Mouse (Mus musculus) midbrain, postnatal 0 days (tissue): ENCODE results near the gene Podnl1. TPM values are rescaled to one million over a fixed set of nuclear protein-coding genes. Genes with fewer than 3 reads are reported as not detected.

ENCODE experiments used
- ATAC-seq: fragments of 200-750 bp; cut with Nextera tagmentation; 2 replicates; pipeline ENCODE4 v1.8.0; 2017; ENCODE audit warnings: moderate number of reproducible peaks, mild to moderate bottlenecking, moderate TSS enrichment, moderate library complexity; ENCODE audit not compliant: low FRiP score
- DNase-seq: peaks from one replicate; pipeline ENCODE4 v3.0.0-alpha.2; 2015; ENCODE audit warnings: low spot score
- H3K27ac ChIP-seq: fragments of 300-500 bp; sonication (generic); 2 replicates; pipeline ENCODE4 v1.5.1; 2014; ENCODE audit warnings: low read depth, mild to moderate bottlenecking, low read length, mixed read lengths
- H3K27me3 ChIP-seq: fragments of 300-500 bp; sonication (generic); 2 replicates; pipeline ENCODE4 v1.6.1; 2014; ENCODE audit warnings: low read length, control low read depth, mixed read lengths; ENCODE audit not compliant: insufficient read depth
- H3K36me3 ChIP-seq: fragments of 300-500 bp; sonication (generic); 2 replicates; pipeline ENCODE4 v1.6.1; 2014; ENCODE audit warnings: low read length, control low read depth, mixed read lengths; ENCODE audit not compliant: insufficient read depth
- H3K4me1 ChIP-seq: fragments of 300-500 bp; sonication (generic); 2 replicates; pipeline ENCODE4 v1.6.1; 2014; ENCODE audit warnings: mild to moderate bottlenecking, control low read depth, antibody characterized with exemption, low read length, mixed read lengths; ENCODE audit not compliant: insufficient read depth
- H3K4me2 ChIP-seq: fragments of 300-500 bp; sonication (generic); 2 replicates; pipeline ENCODE4 v1.6.1; 2014; ENCODE audit warnings: low read depth, mild to moderate bottlenecking, low read length, mixed read lengths; ENCODE audit not compliant: poor library complexity, severe bottlenecking
- H3K4me3 ChIP-seq: fragments of 300-500 bp; sonication (generic); 2 replicates; pipeline ENCODE4 v1.5.1; 2014; ENCODE audit warnings: low read depth, mild to moderate bottlenecking, low read length, moderate library complexity
- H3K9ac ChIP-seq: fragments of 300-500 bp; sonication (generic); replicated peaks from 2 replicates; pipeline ENCODE4 v1.6.1; 2014; ENCODE audit warnings: mild to moderate bottlenecking, low read length, moderate library complexity, mixed read lengths; ENCODE audit not compliant: poor library complexity, severe bottlenecking
- H3K9me3 ChIP-seq: fragments of 300-500 bp; sonication (generic); 2 replicates; pipeline ENCODE4 v1.6.1; 2016; ENCODE audit warnings: low read length, control low read depth
- CTCF ChIP-seq: IDR thresholded peaks from 2 replicates; pipeline ENCODE4 v1.5.1; 2016; ENCODE audit warnings: antibody characterized with exemption, mild to moderate bottlenecking
- WGBS: fragments of 180-500 bp; shearing (Covaris S2); extraction: QIAGEN DNeasy Blood & Tissue Kit; methylation state at CpG from one replicate; pipeline ENCODE4 v1.1.7; 2014; 5-methylcytosine and 5-hydroxymethylcytosine counted together
- polyA plus RNA-seq: library from polyadenylated mRNA; unstranded; fragments of >200 nt; fragmentation: Nextera tagmentation; extraction: Ambion mirVana; gene quantifications from 2 replicates; pipeline ENCODE4 v1.2.1, GENCODE M21; 2015
- total RNA-seq: library from RNA; depleted of rRNA; stranded (reverse); fragments of >200 nt; gene quantifications from 2 replicates; pipeline ENCODE4 v1.2.3, GENCODE M21; 2014

Gene Podnl1
- total and polyA plus RNA-seq, 2 experiments from 2014 or later = 0.05 to 0.56 TPM

- Histone ChIP-seq H3K36me3 (peaks cover 12% of the 10 kb centered on the region), H3K4me1 (peaks cover 13% of the 10 kb centered on the region; the same call in 1 of the 2 replicates), H3K27me3 (no peaks in the 10 kb centered on the region), H3K9me3 (no peaks in the 10 kb centered on the region), H3K4me3 (peak within 1 kb of the TSS; percentile 71), H3K27ac (peak within 1 kb of the TSS; percentile 51), H3K4me2 (peak within 1 kb of the TSS; percentile 86), H3K9ac (peak within 1 kb of the TSS; percentile 92)
- 16% methylated on average over 47 of the region's 49 CpGs for WGBS
- DNase-seq (peak; percentile 98), ATAC-seq (peak; percentile 93)
- TF ChIP-seq CTCF = no peak
Observed at GRCm38 (mm10) chr8:84147769-84148530, 22.2 kb downstream of the Podnl1 start, which contains the start of the genes Cc2d1a and 4930432K21Rik. Gene Cc2d1a, minus strand, starts transcription at chr8:84147936. Gene 4930432K21Rik, plus strand, starts transcription at chr8:84148025.

DNA sequence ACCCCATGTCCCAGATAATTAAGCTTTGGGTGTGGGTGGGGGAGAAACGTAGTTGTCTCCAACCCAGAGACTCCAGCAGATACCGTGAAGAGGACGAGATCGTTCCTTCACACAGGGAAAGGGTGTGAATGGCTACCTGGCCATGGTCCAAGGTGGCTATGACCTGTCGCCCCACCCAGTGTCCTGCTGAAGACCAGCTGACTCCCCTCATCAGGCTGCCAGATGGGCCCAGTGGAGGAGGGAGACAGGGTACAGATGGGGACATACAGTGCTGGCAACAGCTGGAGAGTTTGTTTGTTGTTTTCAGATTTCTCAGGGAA, 22.7 kb downstream of the Podnl1 start:
- 0 out of 2 replicates have a peak, but pooled peaks have one; percentile 2 for ATAC-seq
- Histone ChIP-seq H3K36me3 (peaks cover 6% of the 10 kb centered on the region), H3K27me3 (no peaks in the 10 kb centered on the region), H3K4me2 (peak overlapping the region; percentile 86), H3K4me3 (peak overlapping the region; percentile 71; the same call in 1 of the 2 replicates), H3K27ac (0 out of 2 replicates have a peak overlapping the region, but pooled peaks have one; percentile 51), H3K9ac (no peak overlapping the region), H3K4me1 (peaks cover 13% of the 10 kb centered on the region; the same call in 1 of the 2 replicates), H3K9me3 (no peaks in the 10 kb centered on the region)
- 91% methylated on average over 5 of the region's 5 CpGs for WGBS
- DNase-seq = no peak
- no peak for TF ChIP-seq CTCF

GRCm38 (mm10) chr8:84149181-84149580, 23.4 kb downstream of the Podnl1 start:
- Histone ChIP-seq H3K4me3 (no peak overlapping the region), H3K9ac (no peak overlapping the region), H3K4me1 (peaks cover 13% of the 10 kb centered on the region; the same call in 1 of the 2 replicates), H3K27ac (no peak overlapping the region), H3K27me3 (no peaks in the 10 kb centered on the region), H3K36me3 (no peaks in the 10 kb centered on the region), H3K4me2 (no peak overlapping the region), H3K9me3 (no peaks in the 10 kb centered on the region)
- DNase-seq (no peak), ATAC-seq (no peak)
- TF ChIP-seq CTCF = no peak
- 83% methylated on average over 3 of the region's 3 CpGs for WGBS

GRCm38 (mm10) chr8:84157620-84158019, 31.8 kb downstream of the Podnl1 start:
- WGBS = 96% methylated on average over 4 of the region's 4 CpGs
- no peaks in the 10 kb centered on the region for H3K27me3 ChIP-seq
- no peaks in the 10 kb centered on the region for H3K4me1 ChIP-seq
- H3K27ac ChIP-seq = no peak overlapping the region
- 0 out of 2 replicates have a peak, but pooled peaks cover 3% of the 10 kb centered on the region for H3K36me3 ChIP-seq
- no peak overlapping the region for H3K4me2 ChIP-seq
- no peak for TF ChIP-seq CTCF
- H3K9ac ChIP-seq = no peak overlapping the region
- no peak for DNase-seq
- no peak overlapping the region for H3K4me3 ChIP-seq
- H3K9me3 ChIP-seq = no peaks in the 10 kb centered on the region
- no peak for ATAC-seq

DNA sequence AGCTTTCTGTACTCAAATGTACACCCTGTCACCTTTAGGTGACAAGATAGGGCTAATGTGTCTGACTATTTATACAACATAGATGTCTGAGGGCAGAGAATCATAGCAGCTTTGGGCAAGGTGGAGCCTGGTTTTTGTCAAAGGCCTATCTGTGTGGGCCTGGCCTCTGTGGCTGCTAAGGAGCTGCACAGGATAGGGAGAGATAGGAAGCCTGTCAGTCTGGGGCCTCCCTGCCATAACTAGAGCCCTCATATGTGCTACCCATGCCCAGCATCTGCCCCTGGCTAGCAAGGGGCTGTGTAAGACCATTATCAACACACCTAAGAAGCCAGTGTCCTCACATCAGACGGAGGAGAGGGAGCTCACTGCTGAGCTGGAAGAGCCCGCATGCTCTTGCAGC, 41.9 kb downstream of the Podnl1 start:
- ATAC-seq = no peak
- no peak for TF ChIP-seq CTCF
- WGBS = 97% methylated on average over 2 of the region's 2 CpGs
- Histone ChIP-seq H3K36me3 (peaks cover 14% of the 10 kb centered on the region), H3K27me3 (no peaks in the 10 kb centered on the region), H3K27ac (no peak overlapping the region), H3K4me3 (no peak overlapping the region), H3K9me3 (no peaks in the 10 kb centered on the region), H3K9ac (0 out of 2 replicates have a peak overlapping the region, but pooled peaks have one; percentile 13), H3K4me1 (no peaks in the 10 kb centered on the region), H3K4me2 (no peak overlapping the region)
- no peak for DNase-seq

DNA sequence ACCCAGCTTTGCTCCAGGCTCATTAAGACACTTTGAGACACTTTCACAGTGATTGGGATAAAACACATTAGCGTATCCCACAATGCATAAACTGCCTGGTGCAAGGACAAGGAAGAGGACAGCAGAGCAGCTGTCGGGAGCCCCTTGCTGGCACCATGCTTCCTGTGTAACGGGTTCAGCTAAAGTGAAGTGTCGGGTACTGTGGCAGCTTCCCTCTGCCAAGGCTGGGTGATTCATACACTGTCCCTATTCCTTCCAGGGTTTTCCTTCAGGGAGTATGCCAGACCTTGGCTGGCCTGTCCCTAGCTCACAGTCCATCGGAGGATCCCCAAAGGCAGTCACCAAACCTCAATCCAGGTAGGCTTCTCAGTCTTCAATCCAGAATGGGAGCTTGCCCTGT, 44.3 kb downstream of the Podnl1 start:
- no peak for ATAC-seq
- WGBS = 85% methylated on average over 5 of the region's 5 CpGs

More for the DNA sequence above, 44.3 kb downstream of the Podnl1 start:
- Histone ChIP-seq H3K9ac (no peak overlapping the region), H3K4me2 (no peak overlapping the region), H3K4me1 (no peaks in the 10 kb centered on the region), H3K4me3 (no peak overlapping the region), H3K27me3 (no peaks in the 10 kb centered on the region), H3K36me3 (peaks cover 24% of the 10 kb centered on the region), H3K9me3 (no peaks in the 10 kb centered on the region), H3K27ac (no peak overlapping the region)
- TF ChIP-seq CTCF = no peak
- no peak for DNase-seq
